Mouse (Mus musculus): ENCODE data around the gene Ccdc126. TPM values are rescaled to one million over a fixed set of nuclear protein-coding genes. Genes with fewer than 3 reads are reported as not detected.

Ccdc126 gene
- polyA plus RNA-seq, 1 experiment from 2014 or later = 4.3 TPM

DNA sequence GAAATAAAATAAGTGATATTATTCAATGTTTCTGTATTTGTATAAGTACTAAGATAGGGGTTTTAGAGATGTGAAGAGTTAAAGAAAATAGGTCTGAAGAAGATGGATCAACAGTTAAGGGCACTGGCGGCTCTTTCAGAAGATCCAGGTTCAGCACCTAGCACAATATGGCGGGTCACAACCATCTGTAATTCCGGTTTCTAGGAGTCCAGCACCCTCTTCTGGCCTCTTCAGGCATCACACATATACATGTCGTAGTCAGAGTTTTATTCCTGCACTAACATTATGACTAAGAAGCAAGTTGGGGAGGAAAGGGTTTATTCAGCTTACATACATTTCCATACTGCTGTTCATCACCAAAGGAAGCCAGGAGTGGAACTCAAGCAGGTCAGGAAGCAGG is 36.1 kb downstream of the Ccdc126 start:
- Histone ChIP-seq H3K9me3 (no peaks in the 10 kb centered on the region), H3K36me3 (replicated peaks) (no peaks in the 10 kb centered on the region), H3K4me3 (no peak overlapping the region), H3K27me3 (ENCODE audit: poor library complexity, severe bottlenecking) (no peaks in the 10 kb centered on the region), H3K4me1 (no peaks in the 10 kb centered on the region), H3K27ac (no peak overlapping the region)
- WGBS = 66% methylated on average over 4 of the region's 4 CpGs
- no peak for DNase-seq (ENCODE audit: extremely low spot score, low spot score)

DNA sequence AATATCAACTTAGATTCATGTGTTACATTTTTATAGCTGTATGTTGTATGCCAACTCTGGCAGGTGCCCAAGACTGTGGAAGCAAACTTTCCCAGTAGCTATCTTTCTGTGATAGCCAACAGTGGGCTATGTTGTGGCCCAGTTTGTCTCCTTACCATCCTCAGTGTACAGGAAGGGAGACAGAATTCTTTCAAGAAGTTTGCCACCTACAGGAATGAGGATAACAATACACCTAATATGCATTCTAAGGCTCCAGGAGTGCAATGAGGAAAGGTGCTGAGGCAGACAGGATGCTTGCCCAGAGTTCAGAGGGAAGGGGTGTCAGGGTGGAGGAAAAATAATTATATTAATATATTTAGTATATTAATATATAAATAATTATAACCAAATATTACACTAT is 41.3 kb downstream of the Ccdc126 start:
- no peak overlapping the region for H3K27ac ChIP-seq
- H3K36me3 ChIP-seq (replicated peaks) = no peaks in the 10 kb centered on the region
- H3K9me3 ChIP-seq = no peaks in the 10 kb centered on the region
- H3K4me1 ChIP-seq = no peaks in the 10 kb centered on the region
- no peak for DNase-seq (ENCODE audit: extremely low spot score, low spot score)
- no peak overlapping the region for H3K4me3 ChIP-seq
- H3K27me3 ChIP-seq (ENCODE audit: poor library complexity, severe bottlenecking) = no peaks in the 10 kb centered on the region

DNA sequence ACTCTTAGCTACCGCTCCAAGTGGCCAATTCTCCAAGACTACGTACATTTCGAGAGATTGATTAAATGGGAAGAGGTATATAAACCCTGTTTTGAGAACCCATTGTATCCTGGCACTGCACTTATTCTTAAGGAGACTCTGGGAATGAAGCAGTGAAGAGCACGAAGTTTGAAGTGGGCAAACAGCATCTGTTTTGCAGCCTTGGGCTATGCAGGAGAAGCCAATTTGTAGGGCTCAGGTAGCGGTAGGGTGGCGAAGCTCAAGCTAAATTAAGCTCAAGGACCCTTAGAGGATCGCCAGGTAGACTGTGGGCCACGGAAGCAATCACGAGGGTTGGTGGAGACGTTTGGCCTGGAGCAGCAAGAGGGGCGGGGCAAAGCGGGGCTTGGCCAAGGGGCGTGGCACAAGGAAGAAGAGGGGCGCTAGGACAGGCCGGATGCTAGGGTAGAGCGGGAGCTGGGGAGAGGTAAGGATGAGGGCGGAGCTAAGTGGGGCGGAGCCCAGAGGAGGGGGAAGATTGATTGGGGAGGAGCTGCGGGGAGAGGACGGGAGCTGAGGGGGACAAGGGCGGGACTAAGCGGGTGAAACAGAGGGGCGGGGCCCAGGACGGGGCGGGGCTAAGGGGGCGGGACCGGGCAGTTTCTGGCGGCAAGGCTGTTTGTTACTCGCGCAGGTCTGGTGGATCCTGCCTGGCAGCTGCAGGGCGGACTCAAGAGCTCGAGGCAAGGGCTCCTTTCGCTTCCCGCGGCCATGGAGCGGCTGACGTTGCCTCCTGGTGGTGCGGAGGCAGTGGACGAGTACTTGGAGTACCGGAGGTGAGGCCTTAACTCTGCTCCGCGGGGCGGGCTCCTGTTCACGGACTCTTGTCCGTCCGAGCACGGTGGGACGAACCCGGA is 48.3 kb downstream of the Ccdc126 start, which contains the start of gene Fam221a:
Fam221a (plus strand) TSS at position 581 of the 896 bp plus-strand sequence.
- Histone ChIP-seq H3K36me3 (replicated peaks) (no peaks in the 10 kb centered on the region), H3K4me1 (peaks cover 22% of the 10 kb centered on the region), H3K4me3 (peak within 1 kb of the TSS; percentile 61), H3K9me3 (no peaks in the 10 kb centered on the region), H3K27ac (peak within 1 kb of the TSS; percentile 86), H3K27me3 (ENCODE audit: poor library complexity, severe bottlenecking) (peaks cover 8% of the 10 kb centered on the region)
- 5% methylated on average over 46 of the region's 49 CpGs for WGBS
- DNase-seq (ENCODE audit: extremely low spot score, low spot score) = peak; percentile 96

DNA sequence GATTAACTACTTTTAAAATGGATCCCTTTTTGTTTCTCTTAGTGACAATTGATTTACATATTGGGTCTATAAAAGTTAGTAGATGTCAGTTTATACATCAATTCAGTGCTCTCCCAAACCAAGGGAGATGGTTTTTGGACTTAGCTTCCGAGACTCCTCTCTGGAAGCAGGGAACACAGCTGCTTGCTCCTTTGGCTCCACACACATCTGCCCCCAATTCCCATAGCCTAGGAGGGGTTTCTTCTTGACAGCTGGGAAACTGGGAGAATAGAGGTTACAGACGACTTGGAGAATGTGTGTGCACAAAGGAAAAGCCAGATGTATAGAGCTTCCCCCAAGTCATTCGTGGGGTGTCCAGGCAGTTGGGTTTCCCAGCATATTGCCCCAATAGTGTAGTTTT is 49.1 kb downstream of the Ccdc126 start:
- Histone ChIP-seq H3K4me3 (peak overlapping the region; percentile 61), H3K27me3 (ENCODE audit: poor library complexity, severe bottlenecking) (peaks cover 8% of the 10 kb centered on the region), H3K9me3 (no peaks in the 10 kb centered on the region), H3K27ac (peak overlapping the region; percentile 86), H3K36me3 (replicated peaks) (no peaks in the 10 kb centered on the region), H3K4me1 (peaks cover 22% of the 10 kb centered on the region)
- WGBS = 50% methylated on average over 3 of the region's 3 CpGs
- no peak for DNase-seq (ENCODE audit: extremely low spot score, low spot score)

DNA sequence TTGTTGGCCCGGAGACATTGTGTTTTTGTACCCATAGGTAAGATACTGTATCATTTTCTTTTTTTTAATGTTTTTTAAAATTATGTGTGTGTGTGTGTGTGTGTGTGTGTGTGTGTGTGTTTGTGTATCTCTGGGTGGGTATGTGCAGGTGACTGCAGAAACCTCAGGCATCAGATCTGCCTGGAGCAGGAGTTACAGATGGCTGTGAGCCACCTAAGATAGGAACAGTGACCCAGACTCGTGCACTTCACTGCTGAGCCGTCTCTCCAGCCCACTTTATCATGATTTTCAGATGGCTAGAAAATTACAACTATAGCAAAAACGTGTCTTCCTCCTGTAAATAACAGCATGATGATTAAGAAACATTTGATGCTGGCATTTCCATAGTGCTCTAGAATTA is 53.6 kb downstream of the Ccdc126 start:
- H3K9me3 ChIP-seq = no peaks in the 10 kb centered on the region
- peaks cover 8% of the 10 kb centered on the region for H3K27me3 ChIP-seq (ENCODE audit: poor library complexity, severe bottlenecking)
- no peak overlapping the region for H3K27ac ChIP-seq
- no peak overlapping the region for H3K4me3 ChIP-seq
- no peak for DNase-seq (ENCODE audit: extremely low spot score, low spot score)
- peaks cover 10% of the 10 kb centered on the region for H3K4me1 ChIP-seq
- no peaks in the 10 kb centered on the region for H3K36me3 ChIP-seq (replicated peaks)
- 90% methylated on average over 4 of the region's 4 CpGs for WGBS

DNA sequence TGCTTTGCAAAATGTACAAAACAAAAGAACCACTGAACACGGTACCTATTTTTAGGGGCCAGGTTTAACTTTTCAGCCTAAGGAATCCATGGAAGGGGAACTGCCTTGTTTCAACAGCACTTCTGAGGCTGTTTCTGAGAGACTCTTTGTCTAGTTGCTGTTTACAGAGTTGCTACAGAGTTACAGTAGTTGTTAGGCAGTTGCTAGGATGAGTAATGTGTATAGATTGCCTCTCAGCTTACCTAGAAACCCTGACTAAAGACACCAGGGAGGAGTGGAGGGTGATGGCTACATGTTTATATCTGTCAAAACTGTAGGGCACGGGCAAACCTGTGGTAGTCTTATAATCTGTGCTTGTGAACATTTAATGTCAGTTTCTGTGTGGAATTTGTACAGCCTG is 54.9 kb downstream of the Ccdc126 start:
- H3K9me3 ChIP-seq = no peaks in the 10 kb centered on the region
- H3K27me3 ChIP-seq (ENCODE audit: poor library complexity, severe bottlenecking) = peaks cover under 1% of the 10 kb centered on the region; the same call in 1 of the 2 replicates
- no peak for DNase-seq (ENCODE audit: extremely low spot score, low spot score)
- H3K27ac ChIP-seq = no peak overlapping the region
- 83% methylated on average over 2 of the region's 2 CpGs for WGBS
- peaks cover 6% of the 10 kb centered on the region for H3K4me1 ChIP-seq
- H3K4me3 ChIP-seq = no peak overlapping the region
- H3K36me3 ChIP-seq (replicated peaks) = no peaks in the 10 kb centered on the region

DNA sequence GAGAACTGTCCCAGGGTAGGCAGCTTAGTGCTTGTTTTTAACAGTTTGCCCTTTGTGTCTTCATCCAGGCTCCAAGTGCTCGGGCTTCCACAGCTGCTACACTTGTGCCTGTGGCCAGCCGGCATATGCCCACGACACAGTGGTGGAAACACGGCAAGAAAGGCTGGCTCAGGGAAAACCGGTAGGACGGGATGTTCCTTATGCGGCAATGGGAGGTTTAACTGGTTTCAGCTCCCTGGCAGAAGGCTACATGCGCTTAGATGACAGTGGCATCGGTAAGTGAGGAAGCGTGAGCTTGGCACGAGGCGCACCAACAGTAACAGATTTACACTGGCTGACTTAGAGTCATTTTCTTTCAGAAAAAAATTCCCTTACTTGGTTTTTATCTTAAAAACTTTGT is 59.3 kb downstream of the Ccdc126 start:
- H3K27me3 ChIP-seq (ENCODE audit: poor library complexity, severe bottlenecking) = no peaks in the 10 kb centered on the region
- DNase-seq (ENCODE audit: extremely low spot score, low spot score) = no peak
- H3K4me3 ChIP-seq = no peak overlapping the region
- peaks cover 4% of the 10 kb centered on the region for H3K36me3 ChIP-seq (replicated peaks)
- 68% methylated on average over 12 of the region's 12 CpGs for WGBS
- H3K27ac ChIP-seq = no peak overlapping the region
- H3K9me3 ChIP-seq = no peaks in the 10 kb centered on the region
- peaks cover 6% of the 10 kb centered on the region for H3K4me1 ChIP-seq

Other genes starting within 250 kb of the Ccdc126 start
- 71.4 and 71.9 TPM in 2 replicates for gene Malsu1, start 245.5 kb upstream of the Ccdc126 start, polyA plus RNA-seq (2016; fragmentation: Nextera tagmentation; extraction: Ambion mirVana)
- 128 and 141 TPM in 2 replicates for gene Igf2bp3, start 104.3 kb upstream of the Ccdc126 start, polyA plus RNA-seq (2016; fragmentation: Nextera tagmentation; extraction: Ambion mirVana)
- gene Tra2a, start 55.2 kb upstream of the Ccdc126 start, polyA plus RNA-seq (2016; fragmentation: Nextera tagmentation; extraction: Ambion mirVana) = 126 and 127 TPM in 2 replicates
- 3.5 and 5.8 TPM in 2 replicates for gene Fam221a, start 48.5 kb downstream of the Ccdc126 start, polyA plus RNA-seq (2016; fragmentation: Nextera tagmentation; extraction: Ambion mirVana)
- 0.05 and 0.09 TPM in 2 replicates for gene Stk31, start 76.3 kb downstream of the Ccdc126 start, polyA plus RNA-seq (2016; fragmentation: Nextera tagmentation; extraction: Ambion mirVana)